Mouse (Mus musculus) neural tube, embryonic 12.5 days (tissue): ENCODE measurements around the gene Xirp2. TPM values are rescaled to one million over a fixed set of nuclear protein-coding genes. Genes with fewer than 3 reads are reported as not detected.

Experiments used
- ATAC-seq: fragments of 200-750 bp; cut with Nextera tagmentation; 2 replicates; pipeline ENCODE4 v1.8.0; 2017; ENCODE audit warnings: low read depth, mild to moderate bottlenecking, moderate TSS enrichment, moderate library complexity; ENCODE audit not compliant: low FRiP score
- H3K27ac ChIP-seq: fragments of 300-500 bp; sonication (generic); 2 replicates; pipeline ENCODE4 v1.5.1; 2016
- H3K27me3 ChIP-seq: fragments of 300-500 bp; sonication (generic); replicated peaks from 2 replicates; pipeline ENCODE4 v1.6.1; 2016; ENCODE audit warnings: mild to moderate bottlenecking
- H3K36me3 ChIP-seq: fragments of 300-500 bp; sonication (generic); 2 replicates; pipeline ENCODE4 v1.6.1; 2016; ENCODE audit warnings: mild to moderate bottlenecking
- H3K4me1 ChIP-seq: fragments of 300-500 bp; sonication (generic); 2 replicates; pipeline ENCODE4 v1.6.1; 2016
- H3K4me2 ChIP-seq: fragments of 300-500 bp; sonication (generic); replicated peaks from 2 replicates; pipeline ENCODE4 v1.6.1; 2016; ENCODE audit warnings: mild to moderate bottlenecking
- H3K4me3 ChIP-seq: fragments of 300-500 bp; sonication (generic); 2 replicates; pipeline ENCODE4 v1.5.1; 2016
- H3K9ac ChIP-seq: fragments of 300-500 bp; sonication (generic); 2 replicates; pipeline ENCODE4 v1.6.1; 2016; ENCODE audit warnings: mild to moderate bottlenecking
- H3K9me3 ChIP-seq: fragments of 300-500 bp; sonication (generic); 2 replicates; pipeline ENCODE4 v1.6.1; 2016; ENCODE audit warnings: mild to moderate bottlenecking
- WGBS: fragments of 180-500 bp; shearing (Covaris S2); methylation state at CpG from one replicate; pipeline ENCODE4 v1.1.7; 2016; 5-methylcytosine and 5-hydroxymethylcytosine counted together
- polyA plus RNA-seq: library from polyadenylated mRNA; unstranded; fragments of >200 nt; fragmentation: Nextera tagmentation; extraction: Ambion mirVana; gene quantifications from 2 replicates; pipeline ENCODE4 v1.2.1, GENCODE M21; 2016

Xirp2 gene
- polyA plus RNA-seq, 1 experiment from 2014 or later: not detected

DNA sequence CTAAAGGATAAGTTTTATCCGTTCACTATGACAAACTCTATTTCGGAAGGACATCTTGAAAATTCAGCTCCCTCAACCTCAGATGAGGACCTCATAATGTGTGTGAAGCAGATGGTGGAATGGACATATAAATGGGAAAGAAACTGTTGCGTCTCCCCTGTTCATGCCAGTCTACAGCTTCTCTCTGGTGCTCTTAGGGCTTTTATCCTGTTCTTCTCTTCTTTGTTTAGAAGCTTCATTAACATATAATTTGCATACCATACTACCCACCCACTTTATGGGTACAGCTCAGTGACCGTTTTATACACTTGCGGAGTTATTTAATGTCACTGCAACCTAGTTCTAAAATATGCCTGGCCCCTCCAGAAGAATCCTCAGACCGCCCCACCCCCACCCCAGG, 40.9 kb downstream of the Xirp2 start:
- Histone ChIP-seq H3K36me3 (no peaks in the 10 kb centered on the region), H3K4me3 (no peak overlapping the region), H3K27ac (no peak overlapping the region), H3K27me3 (no peaks in the 10 kb centered on the region), H3K4me1 (peaks cover 12% of the 10 kb centered on the region; the same call in 1 of the 2 replicates), H3K4me2 (no peak overlapping the region), H3K9me3 (no peaks in the 10 kb centered on the region), H3K9ac (no peak overlapping the region)
- ATAC-seq: no peak
- 73% methylated on average over 6 of the region's 6 CpGs for WGBS

DNA sequence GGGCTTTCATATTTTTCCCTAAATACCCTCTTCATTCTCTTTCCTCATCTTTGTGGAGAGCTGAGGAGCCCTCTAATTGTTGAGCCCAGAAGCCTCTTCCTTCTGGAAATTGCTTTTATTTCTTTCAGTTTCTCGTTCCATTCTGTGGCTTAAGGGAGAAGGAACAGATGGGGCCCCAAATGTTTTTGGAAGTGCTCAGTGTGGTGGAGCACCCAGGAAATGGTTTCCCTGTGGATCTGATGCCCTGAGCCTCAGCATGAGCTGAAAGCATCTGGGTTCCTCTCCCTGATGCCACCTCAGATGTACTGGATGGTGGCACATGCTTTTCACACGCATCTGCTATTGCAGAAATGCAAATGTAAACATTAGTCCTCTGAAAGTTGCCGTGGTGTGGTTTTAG, 41.4 kb downstream of the Xirp2 start:
- Histone ChIP-seq H3K9me3 (no peaks in the 10 kb centered on the region), H3K4me1 (peaks cover 12% of the 10 kb centered on the region; the same call in 1 of the 2 replicates), H3K4me3 (no peak overlapping the region), H3K36me3 (no peaks in the 10 kb centered on the region), H3K27me3 (no peaks in the 10 kb centered on the region), H3K4me2 (no peak overlapping the region), H3K27ac (no peak overlapping the region), H3K9ac (no peak overlapping the region)
- no peak for ATAC-seq
- WGBS: 84% methylated on average over 3 of the region's 3 CpGs

GRCm38 (mm10) chr2:67488465-67489127, 42.8 kb downstream of the Xirp2 start:
- H3K4me2 ChIP-seq: peak overlapping the region; percentile 27; the same call in 1 of the 2 replicates
- H3K36me3 ChIP-seq: no peaks in the 10 kb centered on the region
- ATAC-seq: peak; percentile 54; the same call in 1 of the 2 replicates
- no peak overlapping the region for H3K9ac ChIP-seq
- peaks cover 12% of the 10 kb centered on the region; the same call in 1 of the 2 replicates for H3K4me1 ChIP-seq
- H3K9me3 ChIP-seq: no peaks in the 10 kb centered on the region
- no peaks in the 10 kb centered on the region for H3K27me3 ChIP-seq
- WGBS: 18% methylated on average over 11 of the region's 11 CpGs
- no peak overlapping the region for H3K4me3 ChIP-seq
- no peak overlapping the region for H3K27ac ChIP-seq

DNA sequence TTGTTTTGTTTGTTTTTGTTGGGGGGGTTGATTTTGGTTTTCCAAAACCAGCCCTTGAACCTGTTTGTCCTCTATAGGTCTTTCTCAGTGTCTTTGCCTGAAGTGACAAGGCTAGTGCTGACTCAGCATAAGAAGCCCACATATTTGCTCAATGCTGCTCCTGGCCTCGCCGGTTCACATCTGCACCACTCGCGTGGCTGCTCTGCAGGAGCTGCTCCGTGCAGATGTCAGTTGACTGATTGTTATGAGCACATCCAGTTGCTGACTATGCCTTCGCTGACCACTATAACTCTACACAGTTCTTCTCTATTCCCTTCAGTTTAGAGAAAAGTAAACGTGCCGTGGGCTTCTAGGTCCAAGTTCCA, 43.3 kb downstream of the Xirp2 start:
- H3K4me2 ChIP-seq: 0 out of 2 replicates have a peak overlapping the region, but pooled peaks have one; percentile 27
- H3K9me3 ChIP-seq: no peaks in the 10 kb centered on the region
- WGBS: 41% methylated on average over 8 of the region's 8 CpGs
- no peaks in the 10 kb centered on the region for H3K36me3 ChIP-seq
- no peaks in the 10 kb centered on the region for H3K27me3 ChIP-seq
- no peak overlapping the region for H3K4me3 ChIP-seq
- no peak overlapping the region for H3K27ac ChIP-seq
- no peak overlapping the region for H3K9ac ChIP-seq
- H3K4me1 ChIP-seq: peaks cover 12% of the 10 kb centered on the region; the same call in 1 of the 2 replicates
- peak; percentile 59; the same call in 1 of the 2 replicates for ATAC-seq

DNA sequence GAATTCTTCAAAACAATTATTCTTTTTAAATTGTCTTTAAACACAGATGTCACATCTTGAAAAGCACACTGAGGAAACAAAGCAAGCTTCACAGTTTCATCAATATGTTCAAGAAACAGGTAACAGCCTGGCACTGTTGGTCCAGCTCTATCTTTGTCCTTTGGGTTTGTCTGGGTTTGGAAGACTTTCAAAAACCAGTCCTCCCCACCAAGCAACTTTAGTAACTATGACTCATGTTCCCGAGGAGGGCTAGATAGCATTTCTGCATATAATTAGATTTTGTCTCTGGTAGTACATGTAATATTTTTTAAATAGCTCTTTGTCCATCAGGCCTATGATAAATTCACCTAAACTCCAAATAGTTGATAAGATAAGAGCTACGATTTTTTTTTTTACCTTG, 59.7 kb downstream of the Xirp2 start:
- no peak overlapping the region for H3K9ac ChIP-seq
- no peaks in the 10 kb centered on the region for H3K36me3 ChIP-seq
- no peak overlapping the region for H3K4me3 ChIP-seq
- H3K27ac ChIP-seq: no peak overlapping the region
- 90% methylated on average over 2 of the region's 2 CpGs for whole genome bisulfite sequencing
- no peaks in the 10 kb centered on the region for H3K4me1 ChIP-seq
- no peaks in the 10 kb centered on the region for H3K9me3 ChIP-seq
- ATAC-seq: no peak
- no peaks in the 10 kb centered on the region for H3K27me3 ChIP-seq
- no peak overlapping the region for H3K4me2 ChIP-seq

- H3K36me3 ChIP-seq: no peaks in the 10 kb centered on the region
- 90% methylated on average over 7 of the region's 7 CpGs for WGBS
- no peak overlapping the region for H3K27ac ChIP-seq
- no peak for ATAC-seq
- no peak overlapping the region for H3K4me2 ChIP-seq
- H3K27me3 ChIP-seq: no peaks in the 10 kb centered on the region
- no peaks in the 10 kb centered on the region for H3K4me1 ChIP-seq
- no peak overlapping the region for H3K4me3 ChIP-seq
- no peaks in the 10 kb centered on the region for H3K9me3 ChIP-seq
- H3K9ac ChIP-seq: no peak overlapping the region
These were observed 70.6 kb downstream of the Xirp2 start for GRCm38 (mm10) chr2:67516405-67516804.

GRCm38 (mm10) chr2:67535347-67535746, 89.5 kb downstream of the Xirp2 start:
- ATAC-seq: no peak
- WGBS: 92% methylated on average over 2 of the region's 2 CpGs

DNA sequence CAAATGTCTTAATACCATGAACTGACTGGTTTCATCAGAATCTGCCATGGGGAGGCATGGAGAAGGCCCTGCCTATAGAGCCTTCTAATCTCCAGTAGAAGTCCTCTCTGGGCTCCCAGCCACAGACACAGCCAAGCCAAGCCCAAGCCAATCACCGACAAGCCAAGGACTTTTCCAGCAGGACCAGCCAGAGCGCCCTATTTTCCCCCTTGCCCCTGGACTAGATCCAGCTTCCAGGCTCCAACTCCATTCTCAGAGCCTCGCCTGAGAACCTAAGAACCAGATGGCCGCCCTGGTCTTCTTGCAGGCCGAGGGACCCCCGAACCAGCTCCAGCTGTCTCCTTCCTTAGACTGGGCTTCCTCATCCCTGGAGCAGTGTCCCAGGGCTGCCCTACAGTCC, 93.6 kb downstream of the Xirp2 start:
- ATAC-seq: no peak
- Histone ChIP-seq H3K4me2 (no peak overlapping the region), H3K9me3 (no peaks in the 10 kb centered on the region), H3K4me3 (no peak overlapping the region), H3K36me3 (no peaks in the 10 kb centered on the region), H3K9ac (no peak overlapping the region), H3K27me3 (no peaks in the 10 kb centered on the region), H3K4me1 (no peaks in the 10 kb centered on the region), H3K27ac (no peak overlapping the region)
- 93% methylated on average over 6 of the region's 6 CpGs for WGBS

More at GRCm38 (mm10) chr2:67535347-67535746, 89.5 kb downstream of the Xirp2 start:
- Histone ChIP-seq H3K9me3 (no peaks in the 10 kb centered on the region), H3K4me2 (no peak overlapping the region), H3K36me3 (no peaks in the 10 kb centered on the region), H3K27me3 (no peaks in the 10 kb centered on the region), H3K4me1 (no peaks in the 10 kb centered on the region), H3K27ac (no peak overlapping the region), H3K9ac (no peak overlapping the region), H3K4me3 (no peak overlapping the region)

- Histone ChIP-seq H3K9me3 (no peaks in the 10 kb centered on the region), H3K4me2 (no peak overlapping the region), H3K4me3 (no peak overlapping the region)
These were observed 96.3 kb downstream of the Xirp2 start for GRCm38 (mm10) chr2:67541957-67542696.

DNA sequence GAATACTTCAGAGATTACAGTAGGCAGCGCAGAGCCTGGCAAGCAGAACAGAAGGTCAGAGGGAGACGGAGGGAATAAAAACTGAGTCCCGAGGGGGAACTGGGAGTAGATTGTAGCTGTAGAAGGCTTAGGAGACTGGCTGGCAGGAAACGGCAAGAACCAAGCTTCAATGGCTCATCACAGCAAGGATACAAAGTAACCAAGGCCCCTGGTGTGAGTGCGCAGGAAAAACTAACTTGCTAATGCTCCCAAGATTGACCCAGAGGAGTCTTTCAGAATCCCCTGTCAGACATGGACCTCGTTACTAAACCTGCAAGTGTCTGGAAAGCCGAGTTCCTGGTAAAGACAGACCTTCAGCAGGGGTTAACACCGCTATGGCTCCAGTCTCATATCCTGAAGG, 98.6 kb downstream of the Xirp2 start:
- H3K4me1 ChIP-seq: no peaks in the 10 kb centered on the region
- H3K27ac ChIP-seq: no peak overlapping the region
- H3K4me2 ChIP-seq: no peak overlapping the region
- H3K4me3 ChIP-seq: no peak overlapping the region
- H3K27me3 ChIP-seq: no peaks in the 10 kb centered on the region
- no peaks in the 10 kb centered on the region for H3K36me3 ChIP-seq
- 78% methylated on average over 8 of the region's 8 CpGs for whole genome bisulfite sequencing
- ATAC-seq: no peak
- H3K9me3 ChIP-seq: no peaks in the 10 kb centered on the region
- no peak overlapping the region for H3K9ac ChIP-seq

More at GRCm38 (mm10) chr2:67541957-67542696, 96.3 kb downstream of the Xirp2 start:
- Histone ChIP-seq H3K27ac (no peak overlapping the region), H3K4me1 (no peaks in the 10 kb centered on the region), H3K9ac (no peak overlapping the region), H3K27me3 (no peaks in the 10 kb centered on the region), H3K36me3 (no peaks in the 10 kb centered on the region)
- 0 out of 2 replicates have a peak, but pooled peaks have one; percentile 29 for ATAC-seq
- 59% methylated on average over 11 of the region's 11 CpGs for WGBS

DNA sequence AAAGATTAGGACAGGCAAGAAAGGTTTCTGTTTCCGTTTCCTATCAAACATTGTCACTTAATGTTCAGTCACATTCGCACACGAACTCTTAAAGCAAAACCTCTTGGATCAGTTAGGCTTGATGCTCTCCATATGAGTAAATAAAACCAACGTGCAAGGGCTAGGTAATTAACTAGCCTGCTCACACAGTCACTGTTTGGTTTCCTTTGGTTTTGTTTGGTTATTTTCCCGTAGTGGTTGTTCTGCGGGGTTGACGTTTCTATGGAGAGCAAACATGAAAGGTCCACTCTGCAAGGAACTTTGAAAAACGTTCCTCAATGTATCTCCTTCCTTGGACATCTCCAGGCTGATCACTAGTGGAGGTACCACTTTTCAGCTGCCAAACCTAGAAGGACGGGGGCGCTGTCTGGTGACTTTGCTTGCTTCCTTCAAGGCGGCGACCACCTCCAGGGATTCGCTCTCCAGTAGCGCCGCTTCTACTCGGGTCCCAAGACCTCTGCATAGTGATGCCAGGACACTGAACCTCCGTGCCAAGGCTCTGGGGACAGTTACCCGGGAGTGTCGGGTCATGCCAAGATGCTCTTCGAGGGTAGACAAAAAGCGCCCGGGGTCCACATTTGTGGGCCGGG, 119.2 kb downstream of the Xirp2 start:
- Histone ChIP-seq H3K36me3 (no peaks in the 10 kb centered on the region), H3K27ac (peak overlapping the region; percentile 93), H3K9me3 (no peaks in the 10 kb centered on the region), H3K27me3 (no peaks in the 10 kb centered on the region), H3K4me2 (peak overlapping the region; percentile 92), H3K4me3 (peak overlapping the region; percentile 70), H3K4me1 (peaks cover 10% of the 10 kb centered on the region; the same call in 1 of the 2 replicates), H3K9ac (peak overlapping the region; percentile 77)
- WGBS: 4% methylated on average over 23 of the region's 23 CpGs
- peak; percentile 83 for ATAC-seq
